Mouse (Mus musculus) limb, embryonic 14.5 days (tissue): ENCODE data around the gene Tnc. TPM values are rescaled to one million over a fixed set of nuclear protein-coding genes. Genes with fewer than 3 reads are reported as not detected.

Experiments used
- ATAC-seq: fragments of 200-750 bp; cut with Nextera tagmentation; 2 replicates; pipeline ENCODE4 v1.8.0; 2017; ENCODE audit warnings: low read depth, moderate number of reproducible peaks, moderate TSS enrichment; ENCODE audit not compliant: low FRiP score
- DNase-seq: peaks from one replicate; pipeline ENCODE4 v3.0.0-alpha.2; 2015; ENCODE audit warnings: low spot score
- H3K27ac ChIP-seq: fragments of 300-500 bp; sonication (generic); replicated peaks from 2 replicates; pipeline ENCODE4 v1.5.1; 2014; ENCODE audit warnings: low read depth, mild to moderate bottlenecking, low read length, moderate library complexity, mixed read lengths
- H3K27me3 ChIP-seq: fragments of 300-500 bp; sonication (generic); 2 replicates; pipeline ENCODE4 v1.6.1; 2014; ENCODE audit warnings: low read length, mixed read lengths; ENCODE audit not compliant: control insufficient read depth, insufficient read depth
- H3K36me3 ChIP-seq: fragments of 300-500 bp; sonication (generic); 2 replicates; pipeline ENCODE4 v1.6.1; 2014; ENCODE audit warnings: mild to moderate bottlenecking, low read length, moderate library complexity, mixed read lengths; ENCODE audit not compliant: control insufficient read depth, insufficient read depth
- H3K4me1 ChIP-seq: fragments of 300-500 bp; sonication (generic); 2 replicates; pipeline ENCODE4 v1.6.1; 2014; ENCODE audit warnings: antibody characterized with exemption, low read length, mixed read lengths; ENCODE audit not compliant: control insufficient read depth, insufficient read depth
- H3K4me2 ChIP-seq: fragments of 300-500 bp; sonication (generic); replicated peaks from 2 replicates; pipeline ENCODE4 v1.6.1; 2014; ENCODE audit warnings: low read depth, mild to moderate bottlenecking, low read length, moderate library complexity; ENCODE audit not compliant: severe bottlenecking
- H3K4me3 ChIP-seq: fragments of 300-500 bp; sonication (generic); replicated peaks from 2 replicates; pipeline ENCODE4 v1.5.1; 2014; ENCODE audit warnings: low read length
- H3K9ac ChIP-seq: fragments of 300-500 bp; sonication (generic); 2 replicates; pipeline ENCODE4 v1.6.1; 2014; ENCODE audit warnings: mild to moderate bottlenecking, low read depth, low read length, moderate library complexity; ENCODE audit not compliant: severe bottlenecking
- H3K9me3 ChIP-seq: fragments of 300-500 bp; sonication (generic); 2 replicates; pipeline ENCODE4 v1.6.1; 2016; ENCODE audit warnings: low read length; ENCODE audit not compliant: control insufficient read depth
- POLR2A ChIP-seq: fragments of 200-500 bp; IDR thresholded peaks from 2 replicates; pipeline ENCODE4 v1.8.0; 2012; ENCODE audit warnings: inconsistent platforms, mild to moderate bottlenecking, moderate library complexity, borderline replicate concordance; ENCODE audit not compliant: insufficient read depth, insufficient read length; ENCODE audit errors: extremely low read depth
- WGBS: fragments of 180-500 bp; shearing (Covaris S2); extraction: QIAGEN DNeasy Blood & Tissue Kit; methylation state at CpG from one replicate; pipeline ENCODE4 v1.1.7; 2014; 5-methylcytosine and 5-hydroxymethylcytosine counted together
- polyA plus RNA-seq, 2 experiments: library from polyadenylated mRNA; depleted of rRNA in 1 of 2; stranded (reverse) in 1 of 2; unstranded in 1 of 2; fragments of >200 nt; fragmentation: Nextera tagmentation in 1 of 2; extraction: Ambion mirVana in 1 of 2; gene quantifications; 2 replicates each; pipeline versions ENCODE4 v1.2.1 to v1.2.3; 2012 to 2014

The Tnc gene
- polyA plus RNA-seq, 2 experiments: 58.2 to 73.8 TPM

DNA sequence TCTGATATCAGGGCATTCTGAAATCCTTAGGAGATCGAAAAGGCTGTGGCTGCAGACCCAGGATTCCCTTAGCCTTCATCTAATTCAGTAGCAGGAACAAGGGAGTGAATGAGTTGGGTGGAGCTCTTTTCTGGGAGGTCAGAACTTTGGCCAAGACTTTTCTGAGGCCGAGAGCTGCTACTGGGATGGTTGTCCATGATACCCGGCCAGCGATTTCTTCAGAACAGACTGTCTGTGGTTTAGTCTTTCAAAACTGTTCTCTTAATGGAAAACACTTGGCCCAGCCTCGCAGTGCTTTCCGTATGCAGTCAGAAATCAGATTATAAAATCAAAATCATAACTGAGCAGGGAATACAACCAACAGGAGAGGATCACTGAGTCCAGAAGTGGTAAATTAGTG is 21.2 kb downstream of the Tnc start:
- no peak overlapping the region for H3K4me3 ChIP-seq
- H3K27me3 ChIP-seq: no peaks in the 10 kb centered on the region
- H3K4me1 ChIP-seq: peaks cover 13% of the 10 kb centered on the region
- DNase-seq (no peak), ATAC-seq (no peak)
- H3K4me2 ChIP-seq: no peak overlapping the region
- no peaks in the 10 kb centered on the region for H3K36me3 ChIP-seq
- no peak overlapping the region for H3K27ac ChIP-seq
- TF ChIP-seq POLR2A: no peak
- H3K9ac ChIP-seq: no peak overlapping the region
- WGBS: 54% methylated on average over 6 of the region's 6 CpGs
- H3K9me3 ChIP-seq: no peaks in the 10 kb centered on the region

DNA sequence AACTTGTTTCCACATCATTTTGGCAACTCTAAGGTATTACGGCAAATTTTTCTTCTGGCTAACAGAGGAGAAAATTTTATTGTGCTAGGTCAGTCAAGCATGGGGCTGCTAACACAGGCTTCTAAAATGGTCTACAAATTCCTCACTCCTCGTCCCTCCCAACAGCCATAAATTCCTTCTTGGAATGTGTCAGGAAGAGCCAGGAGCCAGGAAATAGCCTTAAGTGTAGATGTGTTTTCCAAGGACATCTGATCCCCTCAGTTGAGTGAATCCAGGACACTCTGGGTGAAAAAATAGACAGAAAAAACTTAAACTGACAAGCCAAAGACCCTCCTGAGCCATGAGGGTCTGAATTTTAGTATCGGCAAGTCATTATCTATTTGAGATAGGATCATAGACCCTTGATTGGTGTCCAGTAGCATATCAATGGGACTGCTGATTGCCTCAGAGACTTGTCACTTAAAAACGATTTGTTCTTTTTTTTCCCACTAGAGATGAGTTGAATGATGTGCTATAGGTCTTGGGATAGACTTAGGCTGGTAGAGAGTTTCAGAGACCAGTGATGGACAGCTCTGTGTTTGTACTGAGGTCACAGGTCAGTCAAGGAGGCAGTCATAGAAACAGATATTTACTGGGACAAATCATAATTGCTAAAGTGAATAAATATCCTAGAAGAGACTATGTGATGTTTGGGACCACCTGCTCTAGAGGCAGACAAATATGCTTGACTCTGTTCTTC is 22.6 kb downstream of the Tnc start:
- 51% methylated on average over 4 of the region's 4 CpGs for WGBS
- peaks cover 7% of the 10 kb centered on the region; the same call in 1 of the 2 replicates for H3K36me3 ChIP-seq
- no peak overlapping the region for H3K9ac ChIP-seq
- H3K4me3 ChIP-seq: no peak overlapping the region
- ATAC-seq: no peak
- no peaks in the 10 kb centered on the region for H3K27me3 ChIP-seq
- no peak for TF ChIP-seq POLR2A
- no peak overlapping the region for H3K4me2 ChIP-seq
- H3K4me1 ChIP-seq: peaks cover 8% of the 10 kb centered on the region
- no peaks in the 10 kb centered on the region for H3K9me3 ChIP-seq
- H3K27ac ChIP-seq: no peak overlapping the region
- DNase-seq: no peak

DNA sequence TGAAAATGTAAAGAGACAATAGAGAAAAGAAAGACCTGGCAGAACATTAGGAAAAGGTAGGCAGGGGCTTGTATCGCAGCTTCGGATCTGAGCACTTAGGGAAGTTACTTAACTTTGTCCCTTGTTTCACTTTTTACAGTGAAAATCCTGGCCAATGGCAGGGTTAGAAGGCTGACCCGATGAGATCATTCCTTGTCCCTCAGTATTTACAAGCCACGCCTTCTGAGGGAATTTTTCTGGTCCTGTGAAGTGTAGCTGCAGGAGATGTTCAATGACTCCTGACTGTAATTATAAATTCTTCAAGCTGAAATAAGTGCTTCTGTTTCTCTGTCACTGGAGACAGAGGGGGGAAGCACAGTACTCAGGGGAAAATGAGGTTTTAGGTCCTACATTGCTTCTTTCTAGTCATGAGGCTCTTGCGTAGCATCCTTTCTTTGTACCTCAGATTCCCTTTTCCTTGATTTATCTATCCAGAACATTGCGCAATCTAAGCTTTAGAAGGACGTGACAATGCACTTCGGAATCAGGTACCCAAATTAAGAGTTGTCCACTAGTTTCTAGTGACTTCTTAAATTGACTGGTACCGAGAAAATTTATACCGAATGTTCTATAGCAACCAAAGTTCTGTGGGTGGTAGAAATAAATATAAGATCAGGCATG is 25.8 kb downstream of the Tnc start:
- ATAC-seq (no peak), DNase-seq (no peak)
- H3K4me3 ChIP-seq: no peak overlapping the region
- H3K27me3 ChIP-seq: no peaks in the 10 kb centered on the region
- no peak for TF ChIP-seq POLR2A
- H3K9me3 ChIP-seq: no peaks in the 10 kb centered on the region
- no peak overlapping the region for H3K27ac ChIP-seq
- peaks cover 3% of the 10 kb centered on the region; the same call in 1 of the 2 replicates for H3K4me1 ChIP-seq
- WGBS: 86% methylated on average over 10 of the region's 10 CpGs
- peaks cover 24% of the 10 kb centered on the region for H3K36me3 ChIP-seq
- no peak overlapping the region for H3K9ac ChIP-seq
- H3K4me2 ChIP-seq: no peak overlapping the region

DNA sequence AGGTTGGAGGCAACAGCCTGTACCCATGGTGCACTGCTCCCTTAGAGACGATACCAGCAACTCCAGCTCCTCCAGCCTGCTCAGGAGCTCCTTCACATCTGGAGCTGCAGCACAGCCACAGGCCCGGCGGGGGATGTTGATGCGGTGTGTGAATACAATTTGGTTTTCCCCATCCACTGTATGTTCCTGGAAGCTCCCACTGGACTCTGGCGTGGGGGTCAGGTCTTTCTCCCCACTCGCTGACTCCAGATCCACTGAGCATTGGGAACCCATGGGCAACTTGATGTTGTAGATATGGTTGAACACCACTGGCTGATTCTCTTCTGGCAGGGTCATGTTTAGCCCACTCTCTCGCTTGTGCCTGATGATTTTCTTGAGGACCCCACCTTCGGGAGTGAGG is 26.7 kb downstream of the Tnc start:
- no peak for DNase-seq

DNA sequence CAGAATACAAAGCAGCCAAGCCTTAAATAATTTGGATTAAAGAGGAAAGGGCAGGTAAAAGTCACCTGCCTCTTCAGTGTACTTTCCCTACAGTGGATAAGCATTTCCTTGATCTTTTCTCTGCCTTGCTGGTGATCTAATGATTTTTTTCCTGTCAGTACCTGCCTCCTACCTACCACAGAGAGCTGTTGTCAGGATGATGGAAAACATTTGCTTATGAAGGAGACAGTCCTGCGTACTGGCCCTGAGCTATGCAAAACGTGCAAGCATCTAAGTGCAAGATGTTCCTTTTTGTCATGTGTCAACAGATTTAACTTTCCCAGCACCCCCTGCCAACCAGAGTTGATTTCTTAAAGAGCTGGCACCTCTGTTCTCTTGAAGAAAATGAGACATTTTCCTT is 35.5 kb downstream of the Tnc start:
- no peak for TF ChIP-seq POLR2A
- no peak for ATAC-seq
- H3K4me3 ChIP-seq: no peak overlapping the region
- 25% methylated on average over 2 of the region's 2 CpGs for WGBS
- no peaks in the 10 kb centered on the region for H3K27me3 ChIP-seq
- DNase-seq: no peak
- H3K9me3 ChIP-seq: no peaks in the 10 kb centered on the region
- no peak overlapping the region for H3K9ac ChIP-seq
- H3K27ac ChIP-seq: no peak overlapping the region
- peaks cover 43% of the 10 kb centered on the region for H3K36me3 ChIP-seq
- H3K4me2 ChIP-seq: no peak overlapping the region
- no peaks in the 10 kb centered on the region for H3K4me1 ChIP-seq

More for the DNA sequence above, 26.7 kb downstream of the Tnc start:
- WGBS: 89% methylated on average over 8 of the region's 8 CpGs
- peaks cover 29% of the 10 kb centered on the region for H3K36me3 ChIP-seq
- no peak for ATAC-seq
- no peaks in the 10 kb centered on the region for H3K9me3 ChIP-seq
- no peak overlapping the region for H3K27ac ChIP-seq
- H3K9ac ChIP-seq: no peak overlapping the region
- TF ChIP-seq POLR2A: no peak
- H3K4me1 ChIP-seq: no peaks in the 10 kb centered on the region
- no peak overlapping the region for H3K4me2 ChIP-seq
- no peaks in the 10 kb centered on the region for H3K27me3 ChIP-seq
- no peak overlapping the region for H3K4me3 ChIP-seq
